Mouse (Mus musculus) kidney, adult 9 months (tissue): ENCODE results near the gene Cd209f.
"Not testable (repeated sequence)": the region's sequence is repeated elsewhere in the genome, so short reads cannot be mapped to it uniquely, and the experiment has no call there.

ENCODE experiments used
- DNase-seq: peaks from one replicate; pipeline ENCODE4 v3.0.0; 2022

Gene Cd209f

GRCm38 (mm10) chr8:4105735-4106134 lies at the start of gene Cd209f:
Gene Cd209f, minus strand, starts transcription at chr8:4105835.
- DNase-seq: not testable (repeated sequence)

- DNase-seq: no peak
Observed at GRCm38 (mm10) chr8:4154878-4155277, 49.2 kb upstream of the Cd209f start.

GRCm38 (mm10) chr8:4147272-4147671 lies 41.6 kb upstream of the Cd209f start:
- no peak for DNase-seq

DNA sequence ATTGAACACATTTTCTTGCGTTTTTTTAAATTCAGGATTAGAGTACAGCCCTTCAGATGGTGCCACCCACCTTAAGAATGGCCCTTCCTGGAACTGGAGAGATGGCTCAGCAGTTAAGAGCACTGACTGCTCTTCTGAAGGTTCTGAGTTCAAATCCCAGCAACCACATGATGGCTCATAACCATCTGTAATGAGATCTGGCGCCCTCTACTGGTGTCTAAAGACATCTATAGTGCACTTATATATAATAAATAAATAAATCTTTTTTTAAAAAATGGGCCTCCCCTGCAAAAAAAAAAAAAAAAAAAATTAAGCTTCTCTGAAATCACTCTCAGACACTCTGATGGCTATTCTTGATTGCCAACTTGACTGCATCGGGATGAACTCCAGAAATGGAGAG lies 36.1 kb upstream of the Cd209f start:
- no peak for DNase-seq

DNA sequence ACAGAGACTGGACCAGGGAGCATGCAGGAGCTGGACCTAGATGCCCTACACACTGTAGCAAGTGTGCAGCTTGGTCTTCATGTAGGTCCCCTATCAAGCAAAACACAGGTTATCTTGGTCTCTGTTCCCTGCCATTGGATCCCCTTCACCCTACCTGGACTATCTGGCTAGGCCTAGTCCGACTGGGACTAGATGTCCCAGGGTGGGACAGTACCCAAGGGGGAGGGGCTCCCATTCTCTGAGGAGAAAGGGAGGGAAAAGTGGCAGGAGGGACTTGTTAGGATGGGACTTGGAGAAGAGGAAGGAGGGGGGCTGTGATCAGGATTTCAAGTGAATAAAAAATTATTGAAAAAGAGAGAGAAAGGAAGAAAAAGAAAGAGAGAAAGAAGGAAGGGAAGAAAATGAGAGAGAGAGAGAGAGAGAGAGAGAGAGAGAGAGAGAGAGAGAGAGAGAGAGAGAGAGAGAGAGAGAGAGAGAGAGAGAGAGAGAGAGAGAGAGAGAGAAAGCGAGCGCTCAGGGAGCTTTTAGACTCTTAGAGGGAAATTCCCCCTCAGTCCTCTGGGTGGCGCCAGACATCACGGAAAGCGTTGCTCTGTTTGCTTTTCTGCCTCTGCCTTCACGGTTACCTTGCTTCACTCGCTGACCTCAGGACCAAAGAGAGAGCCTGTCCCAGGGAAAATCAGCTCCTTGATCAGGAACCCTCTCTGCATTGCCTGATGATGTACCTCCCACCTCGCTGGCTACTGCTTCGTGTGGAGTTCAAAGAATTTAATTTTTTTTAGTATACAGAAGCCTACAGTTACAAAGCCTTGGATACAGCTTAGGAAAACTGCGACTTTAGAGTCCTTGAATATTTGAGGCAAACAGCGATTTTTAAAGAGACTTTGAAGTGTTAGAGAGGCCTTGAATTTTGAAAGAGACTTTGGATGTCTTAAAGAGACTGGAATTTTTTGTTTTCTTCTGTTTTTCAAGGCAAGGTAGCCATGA lies 34.3 kb upstream of the Cd209f start:
- DNase-seq: peak; percentile 77

GRCm38 (mm10) chr8:4133798-4134197 lies 28.2 kb upstream of the Cd209f start, which contains the start of gene Cd209g:
Gene Cd209g, plus strand, starts transcription at chr8:4134098.
- DNase-seq: no peak

DNA sequence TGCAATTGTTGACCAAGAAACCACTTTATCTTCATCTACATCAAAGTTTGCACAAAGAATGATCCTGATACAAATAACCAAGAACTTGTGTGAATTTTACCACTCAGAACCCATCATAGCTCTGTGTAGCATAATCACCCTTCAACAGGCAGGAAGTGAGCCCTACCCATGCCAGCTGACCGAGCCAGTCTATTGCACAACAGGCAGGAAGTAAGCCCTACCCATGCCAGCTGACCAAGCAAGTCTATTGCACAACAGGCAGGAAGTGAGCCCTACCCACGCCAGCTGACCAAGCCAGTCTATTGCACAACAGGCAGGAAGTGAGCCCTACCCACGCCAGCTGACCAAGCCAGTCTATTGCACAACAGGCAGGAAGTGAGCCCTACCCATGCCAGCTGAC lies 17.1 kb downstream of the Cd209f start:
- not testable (repeated sequence) for DNase-seq

DNA sequence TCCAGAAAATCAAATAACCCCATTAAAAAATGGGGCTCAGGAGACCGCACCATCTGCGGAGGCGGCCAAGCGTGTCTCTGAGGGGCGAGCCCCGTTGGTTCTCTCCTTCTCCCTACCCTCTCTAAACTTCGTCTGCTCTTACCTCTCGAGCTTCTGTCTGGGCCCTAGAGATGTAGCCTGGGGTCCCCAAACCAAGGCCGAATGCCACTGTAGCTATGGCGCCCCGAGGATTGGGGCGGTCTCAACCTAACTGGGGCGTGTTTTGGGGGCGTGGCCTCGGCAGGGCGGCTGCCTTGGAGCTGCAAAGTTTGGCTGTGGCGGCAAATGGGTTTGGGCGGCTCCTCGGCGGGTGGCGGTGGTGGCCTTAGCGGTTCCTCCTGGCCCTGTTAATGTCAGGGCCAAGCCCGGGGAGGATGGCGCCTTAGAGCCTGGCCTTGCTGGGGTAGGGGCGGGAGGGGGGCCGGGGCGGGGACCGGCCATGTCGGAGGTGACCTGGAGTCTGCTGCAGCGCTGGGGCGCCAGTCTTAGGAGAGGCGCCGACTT lies 18.4 kb downstream of the Cd209f start:
- DNase-seq: not testable (repeated sequence)
